Mouse (Mus musculus) MEL (cell line): ENCODE results near the gene Ispd. TPM values are rescaled to one million over a fixed set of nuclear protein-coding genes. Genes with fewer than 3 reads are reported as not detected.

ENCODE experiments used
- DNase-seq: peaks from one replicate; pipeline ENCODE4 v3.0.0; 2011; ENCODE audit warnings: low read depth, low spot score
- H3K27ac ChIP-seq: 2 replicates; pipeline ENCODE4 v1.5.1; 2012; ENCODE audit warnings: low read depth, mild to moderate bottlenecking, control low read depth, low read length, moderate library complexity; ENCODE audit not compliant: control insufficient read depth
- H3K27me3 ChIP-seq, 2 experiments: fragments of 150-350 bp in 1 of 2; sonication (generic) in 1 of 2; 2 replicates each; pipeline ENCODE4 v1.6.1; 2012; ENCODE audit warnings: low read length in 2 of 2, mild to moderate bottlenecking in 2 of 2, improper control_type of control experiment in 1 of 2, moderate library complexity in 1 of 2; ENCODE audit not compliant: insufficient read depth in 2 of 2, control insufficient read depth in 1 of 2
- H3K36me3 ChIP-seq, 2 experiments: 2 replicates each; pipeline ENCODE4 v1.6.1; 2012 to 2014; ENCODE audit warnings: low read length in 2 of 2, improper control_type of control experiment in 1 of 2, inconsistent platforms in 1 of 2, mild to moderate bottlenecking in 1 of 2; ENCODE audit not compliant: insufficient read depth in 2 of 2, control insufficient read depth in 1 of 2
- H3K4me1 ChIP-seq, 2 experiments: fragments of 150-350 bp in 1 of 2; sonication (generic) in 1 of 2; 2 replicates each; pipeline ENCODE4 v1.6.1; 2012; ENCODE audit warnings: low read length in 2 of 2, improper control_type of control experiment in 1 of 2, mild to moderate bottlenecking in 1 of 2; ENCODE audit not compliant: insufficient read depth in 2 of 2, control insufficient read depth in 1 of 2
- H3K4me3 ChIP-seq, 2 experiments: fragments of 150-350 bp in 1 of 2; sonication (generic) in 1 of 2; 2 replicates each; pipeline ENCODE4 v1.5.1; 2012; ENCODE audit warnings: low read depth in 2 of 2, low read length in 2 of 2, mild to moderate bottlenecking in 2 of 2, moderate library complexity in 2 of 2, control low read depth in 1 of 2, improper control_type of control experiment in 1 of 2; ENCODE audit not compliant: control insufficient read depth in 1 of 2, insufficient read depth in 1 of 2
- H3K79me2 ChIP-seq: 2 replicates; pipeline ENCODE4 v1.6.1; 2012; ENCODE audit warnings: mild to moderate bottlenecking, low read length, moderate library complexity; ENCODE audit not compliant: control insufficient read depth, poor library complexity, insufficient read depth
- H3K9ac ChIP-seq: 2 replicates; pipeline ENCODE4 v1.6.1; 2012; ENCODE audit warnings: low read depth, mild to moderate bottlenecking, control low read depth, low read length, moderate library complexity; ENCODE audit not compliant: control insufficient read depth, poor library complexity, severe bottlenecking
- H3K9me3 ChIP-seq: fragments of 150-350 bp; sonication (generic); replicated peaks from 2 replicates; pipeline ENCODE4 v1.6.1; 2012; ENCODE audit warnings: mild to moderate bottlenecking, low read length, improper control_type of control experiment, moderate library complexity; ENCODE audit not compliant: insufficient read depth
- CHD1 ChIP-seq: IDR thresholded peaks from 2 replicates; pipeline ENCODE4 v1.6.1; 2012; ENCODE audit warnings: low read depth, mild to moderate bottlenecking, inconsistent platforms, low read length, improper control_type of control experiment
- E2F4 ChIP-seq: IDR thresholded peaks from 2 replicates; pipeline ENCODE4 v1.6.1; 2011; ENCODE audit warnings: low read depth, low read length, improper control_type of control experiment, borderline replicate concordance
- ETS1 ChIP-seq: IDR thresholded peaks from 2 replicates; pipeline ENCODE4 v1.6.1; 2012; ENCODE audit warnings: low read depth, mild to moderate bottlenecking, inconsistent platforms, low read length, improper control_type of control experiment, moderate library complexity
- HCFC1 ChIP-seq: IDR thresholded peaks from 2 replicates; pipeline ENCODE4 v1.6.1; 2012; ENCODE audit warnings: low read depth, mild to moderate bottlenecking, inconsistent platforms, low read length, improper control_type of control experiment, moderate library complexity
- MAFK ChIP-seq: IDR thresholded peaks from 2 replicates; pipeline ENCODE4 v1.6.1; 2011; ENCODE audit warnings: low read depth, mild to moderate bottlenecking, low read length, improper control_type of control experiment, borderline replicate concordance
- MAZ ChIP-seq: IDR thresholded peaks from 2 replicates; pipeline ENCODE4 v1.6.1; 2012; ENCODE audit warnings: low read depth, mild to moderate bottlenecking, inconsistent platforms, low read length, improper control_type of control experiment
- NELFE ChIP-seq: IDR thresholded peaks from 2 replicates; pipeline ENCODE4 v1.6.1; 2011; ENCODE audit warnings: low read depth, low read length, improper control_type of control experiment
- NRF1 ChIP-seq: IDR thresholded peaks from 2 replicates; pipeline ENCODE4 v1.6.1; 2014; ENCODE audit warnings: low read depth, mild to moderate bottlenecking, inconsistent platforms, low read length, improper control_type of control experiment, moderate library complexity; ENCODE audit not compliant: poor library complexity, insufficient read depth, severe bottlenecking
- POLR2AphosphoS2 ChIP-seq: IDR thresholded peaks from 2 replicates; pipeline ENCODE4 v1.6.1; 2011; ENCODE audit warnings: low read length, improper control_type of control experiment
- POLR2AphosphoS5 ChIP-seq: IDR thresholded peaks from 2 replicates; pipeline ENCODE4 v1.6.1; 2012; ENCODE audit warnings: low read depth, borderline replicate concordance, mild to moderate bottlenecking, inconsistent platforms, low read length, moderate library complexity, mixed read lengths
- RAD21 ChIP-seq: IDR thresholded peaks from 2 replicates; pipeline ENCODE4 v1.6.1; 2011; ENCODE audit warnings: mild to moderate bottlenecking, low read depth, low read length, improper control_type of control experiment
- RCOR1 ChIP-seq: IDR thresholded peaks from 2 replicates; pipeline ENCODE4 v1.6.1; 2012; ENCODE audit warnings: low read depth, mild to moderate bottlenecking, inconsistent platforms, low read length, improper control_type of control experiment
- SIN3A ChIP-seq: IDR thresholded peaks from 2 replicates; pipeline ENCODE4 v1.6.1; 2012; ENCODE audit warnings: low read length, improper control_type of control experiment, inconsistent platforms
- SMC3 ChIP-seq: IDR thresholded peaks from 2 replicates; pipeline ENCODE4 v1.6.1; 2011; ENCODE audit warnings: low read depth, low read length, improper control_type of control experiment
- TAL1 ChIP-seq: IDR thresholded peaks from 2 replicates; pipeline ENCODE4 v1.6.1; 2012; ENCODE audit warnings: mild to moderate bottlenecking, inconsistent platforms, low read length, moderate library complexity, mixed read lengths
- ZC3H11A ChIP-seq: IDR thresholded peaks from 2 replicates; pipeline ENCODE4 v1.6.1; 2012; ENCODE audit warnings: low read depth, mild to moderate bottlenecking, inconsistent platforms, low read length, improper control_type of control experiment
- ZKSCAN1 ChIP-seq: IDR thresholded peaks from 2 replicates; pipeline ENCODE4 v1.6.1; 2012; ENCODE audit warnings: low read depth, mild to moderate bottlenecking, inconsistent platforms, low read length, improper control_type of control experiment, moderate library complexity
- ZMIZ1 ChIP-seq: IDR thresholded peaks from 2 replicates; pipeline ENCODE4 v1.6.1; 2012; ENCODE audit warnings: low read depth, mild to moderate bottlenecking, inconsistent platforms, low read length, improper control_type of control experiment, moderate library complexity
- ZNF384 ChIP-seq: IDR thresholded peaks from 2 replicates; pipeline ENCODE4 v1.6.1; 2012; ENCODE audit warnings: low read depth, mild to moderate bottlenecking, inconsistent platforms, low read length, improper control_type of control experiment
- polyA plus RNA-seq, 2 experiments: library from polyadenylated mRNA; stranded (reverse) in 1 of 2; unstranded in 1 of 2; fragments of >175 nt in 1 of 2; fragments of >200 nt in 1 of 2; gene quantifications; 2 replicates each; pipeline versions ENCODE4 v1.2.1 to v1.2.4; 2012; ENCODE audit warnings: low replicate concordance in 2 of 2, low read depth in 1 of 2; ENCODE audit not compliant: insufficient read length in 2 of 2, insufficient read depth in 1 of 2, missing spikeins in 1 of 2
- total RNA-seq: library from RNA; depleted of rRNA; stranded (reverse); fragments of 300-350 nt; gene quantifications from 2 replicates; pipeline ENCODE4 v1.2.3, GENCODE M21; 2012

The Ispd gene
- total and polyA plus RNA-seq, 3 experiments, result 2.4 to 54.1 (median 2.8) TPM

GRCm38 (mm10) chr12:36531421-36532072, 150.3 kb downstream of the Ispd start:
- H3K79me2 ChIP-seq, result no peaks in the 10 kb centered on the region
- peaks cover 4 to 9% of the 10 kb centered on the region in 2 experiments; a peak in 2 of 4 replicates for H3K4me1 ChIP-seq
- no peak for DNase-seq
- no peak overlapping the region for H3K9ac ChIP-seq
- H3K4me3 ChIP-seq, result no peak overlapping the region
- no peaks in the 10 kb centered on the region for H3K27me3 ChIP-seq
- no peak overlapping the region for H3K27ac ChIP-seq
- H3K36me3 ChIP-seq, result peaks cover 0 to 10% of the 10 kb centered on the region in 2 experiments; a peak in 2 of 4 replicates
- H3K9me3 ChIP-seq, result no peaks in the 10 kb centered on the region
- no peak for TF ChIP-seq SMC3
- TF ChIP-seq, all 39 proteins: peak for 0

GRCm38 (mm10) chr12:36532525-36532924, 151.3 kb downstream of the Ispd start:
- TF ChIP-seq POLR2AphosphoS5 (no peak), SIN3A (no peak), HCFC1 (no peak), ZNF384 (no peak), POLR2AphosphoS2 (no peak), ZKSCAN1 (no peak), TAL1 (no peak), MAZ (no peak), MAFK (no peak), ZMIZ1 (no peak), ZC3H11A (no peak), RAD21 (no peak), ETS1 (no peak), NRF1 (no peak), NELFE (no peak), E2F4 (no peak), RCOR1 (no peak), CHD1 (no peak)
- Histone ChIP-seq H3K79me2 (no peaks in the 10 kb centered on the region), H3K27ac (no peak overlapping the region), H3K27me3 (no peaks in the 10 kb centered on the region), H3K9me3 (no peaks in the 10 kb centered on the region), H3K36me3 (peaks cover 0 to 10% of the 10 kb centered on the region in 2 experiments; a peak in 2 of 4 replicates), H3K4me3 (no peak overlapping the region), H3K4me1 (peaks cover 4 to 9% of the 10 kb centered on the region in 2 experiments; a peak in 2 of 4 replicates), H3K9ac (no peak overlapping the region)
- no peak for DNase-seq
